Mouse (Mus musculus) lung, adult 2 months (tissue): ENCODE measurements around the gene Nfatc3.

ENCODE experiments used
- CTCF ChIP-seq: fragments of 200-500 bp; IDR thresholded peaks from 2 replicates; pipeline ENCODE4 v1.5.1; 2011; ENCODE audit warnings: mild to moderate bottlenecking, low read length, control low read depth; ENCODE audit not compliant: insufficient read depth
- POLR2A ChIP-seq: fragments of 200-500 bp; IDR thresholded peaks from 2 replicates; pipeline ENCODE4 v1.6.1; 2011; ENCODE audit warnings: low read depth, mild to moderate bottlenecking, control low read depth, low read length, borderline replicate concordance; ENCODE audit errors: extremely low read depth

DNA sequence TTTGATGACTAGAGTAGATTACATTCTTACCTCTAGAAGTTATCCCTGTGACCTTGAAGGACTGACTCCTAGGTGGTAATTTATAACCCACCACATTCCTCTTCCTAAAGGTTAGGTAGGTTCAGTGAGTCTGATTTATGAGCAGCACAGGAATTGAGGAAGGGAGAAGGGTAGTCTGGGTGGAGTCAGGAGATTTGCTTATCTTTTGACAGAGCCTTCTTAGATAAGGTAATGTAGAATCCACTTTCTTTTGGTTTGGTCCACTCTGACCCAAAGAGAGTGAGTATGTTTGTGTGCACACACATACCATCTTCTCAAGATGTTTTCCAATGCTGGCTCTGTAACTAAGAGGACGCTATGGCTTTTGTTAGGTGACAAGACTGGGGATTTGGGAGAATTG, 119.0 kb downstream of the Nfatc3 start:
- no peak for TF ChIP-seq CTCF
- TF ChIP-seq POLR2A: no peak
